Mouse (Mus musculus) bone marrow, adult 2 months (tissue): ENCODE data around the gene Bnipl. TPM values are rescaled to one million over a fixed set of nuclear protein-coding genes. Genes with fewer than 3 reads are reported as not detected.

ENCODE experiments used
- H3K27ac ChIP-seq: fragments of 200-500 bp; 2 replicates; pipeline ENCODE4 v1.5.1; 2012; ENCODE audit warnings: low read depth, mild to moderate bottlenecking, control low read depth, inconsistent platforms, low read length; ENCODE audit not compliant: control insufficient read depth, poor library complexity, insufficient read depth
- H3K4me1 ChIP-seq: fragments of 200-500 bp; 2 replicates; pipeline ENCODE4 v1.6.1; 2011; ENCODE audit warnings: low read length; ENCODE audit not compliant: control insufficient read depth, insufficient read depth
- H3K4me3 ChIP-seq: fragments of 200-500 bp; replicated peaks from 2 replicates; pipeline ENCODE3; 2011; ENCODE audit warnings: mild to moderate bottlenecking, low read depth, low read length, control low read depth; ENCODE audit not compliant: control insufficient read depth
- CTCF ChIP-seq: fragments of 200-500 bp; IDR thresholded peaks from 2 replicates; pipeline ENCODE4 v1.5.1; 2011; ENCODE audit warnings: low read length, control low read depth; ENCODE audit not compliant: control insufficient read depth, insufficient read depth
- POLR2A ChIP-seq: fragments of 200-500 bp; IDR thresholded peaks from 2 replicates; pipeline ENCODE4 v1.6.1; 2011; ENCODE audit warnings: low read depth, mild to moderate bottlenecking, control low read depth, low read length, borderline replicate concordance; ENCODE audit not compliant: control insufficient read depth
- WGBS: fragments of 180-500 bp; shearing (Covaris S2); methylation state at CpG from one replicate; pipeline ENCODE4 v1.1.7; 2018; 5-methylcytosine and 5-hydroxymethylcytosine counted together
- polyA plus RNA-seq: library from polyadenylated mRNA; stranded (reverse); fragments of >200 nt; gene quantifications from 2 replicates; pipeline ENCODE4 v1.2.4, GENCODE M21; 2011; ENCODE audit warnings: low replicate concordance; ENCODE audit not compliant: missing spikeins, insufficient read depth, insufficient read length

The Bnipl gene
- polyA plus RNA-seq, 1 experiment, result 1.7 TPM

GRCm38 (mm10) chr3:95276428-95276934 lies 25.5 kb upstream of the Bnipl start:
- Histone ChIP-seq H3K27ac (no peak overlapping the region), H3K4me1 (no peaks in the 10 kb centered on the region; the same call in 1 of the 2 replicates), H3K4me3 (no peak overlapping the region)
- 34% methylated on average over 5 of the region's 5 CpGs for WGBS
- no peak for TF ChIP-seq POLR2A
- TF ChIP-seq CTCF, result no peak

GRCm38 (mm10) chr3:95275161-95275560 lies 24.2 kb upstream of the Bnipl start:
- TF ChIP-seq POLR2A (no peak), CTCF (no peak)
- Histone ChIP-seq H3K4me1 (no peaks in the 10 kb centered on the region; the same call in 1 of the 2 replicates), H3K27ac (no peak overlapping the region), H3K4me3 (no peak overlapping the region)
- WGBS, result 53% methylated on average over 6 of the region's 6 CpGs

- Histone ChIP-seq H3K4me3 (no peak overlapping the region), H3K4me1 (no peaks in the 10 kb centered on the region; the same call in 1 of the 2 replicates), H3K27ac (no peak overlapping the region)
- TF ChIP-seq POLR2A (no peak), CTCF (0 out of 2 replicates have a peak, but pooled peaks have one; percentile 7)
- 88% methylated on average over 4 of the region's 4 CpGs for WGBS
These were observed 23.5 kb upstream of the Bnipl start for GRCm38 (mm10) chr3:95274453-95274852.

- Histone ChIP-seq H3K4me1 (no peaks in the 10 kb centered on the region; the same call in 1 of the 2 replicates), H3K4me3 (no peak overlapping the region), H3K27ac (no peak overlapping the region)
- WGBS, result 86% methylated on average over 5 of the region's 5 CpGs
- TF ChIP-seq CTCF (no peak), POLR2A (no peak)
These were observed 22.5 kb upstream of the Bnipl start for GRCm38 (mm10) chr3:95273471-95273870.

GRCm38 (mm10) chr3:95270766-95271364 lies 19.9 kb upstream of the Bnipl start:
- TF ChIP-seq POLR2A (no peak), CTCF (no peak)
- Histone ChIP-seq H3K27ac (no peak overlapping the region), H3K4me3 (no peak overlapping the region), H3K4me1 (no peaks in the 10 kb centered on the region; the same call in 1 of the 2 replicates)
- 91% methylated on average over 12 of the region's 12 CpGs for WGBS

GRCm38 (mm10) chr3:95269789-95270188 lies 18.8 kb upstream of the Bnipl start:
- H3K4me1 ChIP-seq, result no peaks in the 10 kb centered on the region
- TF ChIP-seq POLR2A, result no peak
- 93% methylated on average over 5 of the region's 5 CpGs for WGBS

GRCm38 (mm10) chr3:95267855-95268254 lies 16.9 kb upstream of the Bnipl start:
- H3K27ac ChIP-seq, result no peak overlapping the region
- TF ChIP-seq POLR2A, result no peak
- no peak for TF ChIP-seq CTCF
- no peak overlapping the region for H3K4me3 ChIP-seq
- H3K4me1 ChIP-seq, result peaks cover 2% of the 10 kb centered on the region

More at GRCm38 (mm10) chr3:95269789-95270188, 18.8 kb upstream of the Bnipl start:
- no peak overlapping the region for H3K4me3 ChIP-seq
- no peak overlapping the region for H3K27ac ChIP-seq

GRCm38 (mm10) chr3:95266052-95266451 lies 15.1 kb upstream of the Bnipl start:
- Histone ChIP-seq H3K4me1 (peaks cover 2% of the 10 kb centered on the region), H3K27ac (no peak overlapping the region), H3K4me3 (no peak overlapping the region)
- TF ChIP-seq POLR2A (no peak), CTCF (no peak)
- WGBS, result 93% methylated on average over 3 of the region's 3 CpGs

GRCm38 (mm10) chr3:95264724-95265123 lies 13.7 kb upstream of the Bnipl start:
- no peak overlapping the region for H3K4me3 ChIP-seq
- 83% methylated on average over 1 of the region's 1 CpGs for WGBS

More at GRCm38 (mm10) chr3:95264724-95265123, 13.7 kb upstream of the Bnipl start:
- TF ChIP-seq CTCF, result no peak
- no peak for TF ChIP-seq POLR2A
- no peak overlapping the region for H3K27ac ChIP-seq
- H3K4me1 ChIP-seq, result peaks cover 2% of the 10 kb centered on the region
